Mouse (Mus musculus) liver, adult 2 months (tissue): Measurements from ENCODE around the gene Hnrnpa2b1. TPM values are rescaled to one million over a fixed set of nuclear protein-coding genes. Genes with fewer than 3 reads are reported as not detected.
A peak's percentile ranks its signal among the peaks of the same experiment; 100 is the strongest.

Experiments used
- DNase-seq: peaks from one replicate; pipeline ENCODE4 v3.0.0-alpha.2; 2011; ENCODE audit warnings: low read depth, low spot score; ENCODE audit errors: extremely low read depth
- H3K27ac ChIP-seq: fragments of 200-500 bp; replicated peaks from 2 replicates; pipeline ENCODE4 v1.5.1; 2012; ENCODE audit warnings: low read depth, mild to moderate bottlenecking, control low read depth, inconsistent platforms, low read length; ENCODE audit not compliant: insufficient read depth
- H3K27me3 ChIP-seq: fragments of 200-500 bp; 2 replicates; pipeline ENCODE4 v1.6.1; 2012; ENCODE audit warnings: mild to moderate bottlenecking, moderate library complexity, low read length, inconsistent platforms; ENCODE audit not compliant: control insufficient read depth, insufficient read depth
- H3K36me3 ChIP-seq: fragments of 200-500 bp; 2 replicates; pipeline ENCODE4 v1.6.1; 2012; ENCODE audit warnings: low read length, inconsistent platforms; ENCODE audit not compliant: control insufficient read depth, insufficient read depth
- H3K4me1 ChIP-seq: fragments of 200-500 bp; 2 replicates; pipeline ENCODE4 v1.6.1; 2011; ENCODE audit warnings: low read length; ENCODE audit not compliant: control insufficient read depth, insufficient read depth
- H3K4me3 ChIP-seq: fragments of 200-500 bp; 2 replicates; pipeline ENCODE4 v1.5.1; 2011; ENCODE audit warnings: low read depth, mild to moderate bottlenecking, control low read depth, low read length, moderate library complexity; ENCODE audit not compliant: insufficient read depth
- H3K79me2 ChIP-seq: fragments of 200-500 bp; 2 replicates; pipeline ENCODE4 v1.6.1; 2012; ENCODE audit warnings: inconsistent platforms, mild to moderate bottlenecking, low read length, moderate library complexity; ENCODE audit not compliant: control insufficient read depth, insufficient read depth
- H3K9ac ChIP-seq: fragments of 200-500 bp; 2 replicates; pipeline ENCODE4 v1.6.1; 2012; ENCODE audit warnings: low read depth, mild to moderate bottlenecking, control low read depth, inconsistent platforms, low read length
- CTCF ChIP-seq: fragments of 200-500 bp; IDR thresholded peaks from 2 replicates; pipeline ENCODE4 v1.5.1; 2011; ENCODE audit warnings: low read depth, low read length, control low read depth
- POLR2A ChIP-seq: fragments of 200-500 bp; IDR thresholded peaks from 2 replicates; pipeline ENCODE4 v1.6.1; 2011; ENCODE audit warnings: low read length, control low read depth; ENCODE audit not compliant: insufficient read depth; ENCODE audit errors: extremely low read depth
- WGBS: fragments of 180-500 bp; shearing (Covaris S2); methylation state at CpG from one replicate; pipeline ENCODE4 v1.1.7; 2018; 5-methylcytosine and 5-hydroxymethylcytosine counted together
- polyA plus RNA-seq: library from polyadenylated mRNA; depleted of rRNA; stranded (reverse); fragments of >200 nt; gene quantifications from 2 replicates; pipeline ENCODE4 v1.2.3, GENCODE M21; 2012
- total RNA-seq: library from RNA; depleted of rRNA; stranded (reverse); fragments of >200 nt; gene quantifications from 2 replicates; pipeline ENCODE4 v1.2.3, GENCODE M21; 2014

Gene Hnrnpa2b1
- total and polyA plus RNA-seq, 2 experiments: 49.2 to 166 TPM

DNA sequence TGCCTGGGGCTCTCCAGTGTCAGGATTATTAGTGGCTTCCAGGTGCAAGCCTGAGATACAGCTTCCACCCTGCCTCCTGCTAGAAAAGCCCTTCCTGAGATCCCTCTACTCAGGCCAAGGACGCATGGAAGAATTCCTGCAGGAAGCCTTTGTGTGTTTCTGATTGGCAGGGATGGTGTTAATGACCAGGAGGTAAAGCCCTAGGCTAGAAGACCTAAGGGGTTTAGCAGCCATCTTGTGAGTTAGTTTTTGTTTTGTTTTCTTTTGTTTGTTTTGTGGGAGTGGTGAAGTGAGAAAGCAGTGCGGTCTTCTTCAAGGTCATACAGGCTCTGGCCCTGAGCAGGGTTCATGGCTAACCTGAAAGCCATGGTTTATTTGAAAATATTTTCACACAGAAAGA lies 37.9 kb upstream of the Hnrnpa2b1 start:
- no peak overlapping the region for H3K9ac ChIP-seq
- H3K36me3 ChIP-seq: no peaks in the 10 kb centered on the region
- DNase-seq: no peak
- H3K4me1 ChIP-seq: no peaks in the 10 kb centered on the region
- H3K27ac ChIP-seq: no peak overlapping the region
- H3K4me3 ChIP-seq: no peak overlapping the region
- no peak for TF ChIP-seq CTCF
- no peak for TF ChIP-seq POLR2A
- no peaks in the 10 kb centered on the region for H3K79me2 ChIP-seq
- H3K27me3 ChIP-seq: no peaks in the 10 kb centered on the region
- 79% methylated on average over 2 of the region's 2 CpGs for WGBS

- Histone ChIP-seq H3K36me3 (no peaks in the 10 kb centered on the region), H3K9ac (no peak overlapping the region), H3K4me3 (no peak overlapping the region), H3K79me2 (no peaks in the 10 kb centered on the region), H3K27ac (no peak overlapping the region), H3K4me1 (no peaks in the 10 kb centered on the region), H3K27me3 (no peaks in the 10 kb centered on the region)
- TF ChIP-seq CTCF: no peak
- TF ChIP-seq POLR2A: no peak
- no peak for DNase-seq
- WGBS: 89% methylated on average over 1 of the region's 1 CpGs
Observed at GRCm38 (mm10) chr6:51505671-51506070, 36.0 kb upstream of the Hnrnpa2b1 start.

DNA sequence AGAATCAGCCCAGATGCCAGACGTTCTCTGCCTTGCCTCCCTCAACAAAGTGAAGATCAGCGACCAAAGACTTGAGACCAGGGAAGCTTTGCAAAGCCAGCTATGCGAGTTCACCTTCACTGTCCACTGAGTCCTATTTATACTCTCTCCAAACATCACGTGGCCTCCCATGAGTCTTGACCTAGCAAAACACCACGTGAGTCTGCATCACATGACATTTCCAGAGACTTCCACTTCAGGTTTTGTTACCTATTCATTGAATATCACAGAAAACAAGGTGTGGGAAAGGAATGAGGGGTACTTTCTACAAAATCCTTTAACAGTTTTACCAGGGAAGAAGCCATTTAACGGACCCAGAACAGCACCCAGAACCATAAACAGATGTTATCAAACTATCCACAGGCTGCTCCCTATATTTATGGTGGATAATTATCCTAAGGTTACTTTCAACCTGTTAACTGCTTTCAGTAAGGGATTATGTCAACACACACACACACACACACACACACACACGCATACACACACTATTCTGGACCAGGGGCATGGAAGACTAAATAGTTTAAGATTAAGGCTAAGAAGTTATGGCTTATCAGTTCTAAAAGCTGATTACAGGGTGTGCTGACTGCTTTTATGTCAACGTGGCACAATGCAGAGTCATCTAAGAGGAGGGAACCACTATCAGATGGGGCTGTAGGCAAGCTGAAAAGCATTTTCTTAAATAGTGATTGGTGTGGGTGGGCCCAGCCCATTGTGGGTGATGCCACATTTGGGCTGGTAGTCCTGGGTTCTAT lies 27.8 kb upstream of the Hnrnpa2b1 start:
- Histone ChIP-seq H3K9ac (no peak overlapping the region), H3K4me3 (no peak overlapping the region), H3K79me2 (no peaks in the 10 kb centered on the region), H3K4me1 (no peaks in the 10 kb centered on the region), H3K27me3 (no peaks in the 10 kb centered on the region), H3K27ac (no peak overlapping the region), H3K36me3 (no peaks in the 10 kb centered on the region)
- no peak for DNase-seq
- no peak for TF ChIP-seq CTCF
- TF ChIP-seq POLR2A: no peak
- WGBS: 75% methylated on average over 8 of the region's 8 CpGs

DNA sequence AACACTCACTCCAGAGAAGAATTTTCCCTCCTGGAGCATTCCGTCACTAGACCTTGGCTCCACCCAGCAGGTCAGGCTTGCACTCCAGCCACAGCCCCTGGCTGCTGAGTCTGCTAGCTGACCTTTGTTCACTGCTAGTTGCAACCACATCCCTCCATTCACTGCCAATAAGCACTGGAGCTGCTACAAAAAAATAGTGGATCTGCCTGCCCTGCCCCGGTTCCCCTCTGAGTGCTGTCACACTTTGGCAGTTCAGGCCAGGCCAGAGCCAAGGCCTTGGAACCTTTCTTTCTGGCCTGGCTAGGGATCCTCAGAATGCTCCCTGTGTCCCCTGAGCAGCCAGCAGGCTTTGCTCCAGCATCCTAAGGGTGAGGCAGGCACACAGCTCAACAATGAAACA lies 20.1 kb upstream of the Hnrnpa2b1 start:
- Histone ChIP-seq H3K4me3 (no peak overlapping the region), H3K79me2 (no peaks in the 10 kb centered on the region), H3K9ac (no peak overlapping the region), H3K4me1 (no peaks in the 10 kb centered on the region), H3K27me3 (no peaks in the 10 kb centered on the region), H3K36me3 (no peaks in the 10 kb centered on the region), H3K27ac (no peak overlapping the region)
- DNase-seq: peak; percentile 95
- TF ChIP-seq CTCF (no peak), POLR2A (no peak)
- WGBS: 18% methylated on average over 2 of the region's 2 CpGs

- TF ChIP-seq CTCF: no peak
- TF ChIP-seq POLR2A: no peak
- Histone ChIP-seq H3K27ac (no peak overlapping the region), H3K9ac (no peak overlapping the region), H3K27me3 (no peaks in the 10 kb centered on the region), H3K4me3 (no peak overlapping the region), H3K4me1 (no peaks in the 10 kb centered on the region), H3K36me3 (peaks cover 6% of the 10 kb centered on the region; the same call in 1 of the 2 replicates), H3K79me2 (no peaks in the 10 kb centered on the region)
- 95% methylated on average over 5 of the region's 5 CpGs for WGBS
- no peak for DNase-seq
Observed at GRCm38 (mm10) chr6:51486731-51487130, 17.0 kb upstream of the Hnrnpa2b1 start.

- TF ChIP-seq CTCF (no peak), POLR2A (no peak)
- Histone ChIP-seq H3K27me3 (no peaks in the 10 kb centered on the region), H3K4me1 (no peaks in the 10 kb centered on the region), H3K27ac (no peak overlapping the region), H3K9ac (no peak overlapping the region), H3K36me3 (peaks cover 12% of the 10 kb centered on the region), H3K4me3 (no peak overlapping the region), H3K79me2 (no peaks in the 10 kb centered on the region)
- DNase-seq: no peak
- WGBS: 62% methylated on average over 7 of the region's 7 CpGs
Observed at GRCm38 (mm10) chr6:51486076-51486710, 16.5 kb upstream of the Hnrnpa2b1 start.
